Mouse (Mus musculus) limb, embryonic 14.5 days (tissue): Measurements from ENCODE around the gene Nsd1. TPM values are rescaled to one million over a fixed set of nuclear protein-coding genes. Genes with fewer than 3 reads are reported as not detected.

Source experiments
- ATAC-seq: fragments of 200-750 bp; cut with Nextera tagmentation; 2 replicates; pipeline ENCODE4 v1.8.0; 2017; ENCODE audit warnings: low read depth, moderate number of reproducible peaks, moderate TSS enrichment; ENCODE audit not compliant: low FRiP score
- DNase-seq: peaks from one replicate; pipeline ENCODE4 v3.0.0-alpha.2; 2015; ENCODE audit warnings: low spot score
- H3K27ac ChIP-seq: fragments of 300-500 bp; sonication (generic); replicated peaks from 2 replicates; pipeline ENCODE4 v1.5.1; 2014; ENCODE audit warnings: low read depth, mild to moderate bottlenecking, low read length, moderate library complexity, mixed read lengths
- H3K27me3 ChIP-seq: fragments of 300-500 bp; sonication (generic); 2 replicates; pipeline ENCODE4 v1.6.1; 2014; ENCODE audit warnings: low read length, mixed read lengths; ENCODE audit not compliant: control insufficient read depth, insufficient read depth
- H3K36me3 ChIP-seq: fragments of 300-500 bp; sonication (generic); 2 replicates; pipeline ENCODE4 v1.6.1; 2014; ENCODE audit warnings: mild to moderate bottlenecking, low read length, moderate library complexity, mixed read lengths; ENCODE audit not compliant: control insufficient read depth, insufficient read depth
- H3K4me1 ChIP-seq: fragments of 300-500 bp; sonication (generic); 2 replicates; pipeline ENCODE4 v1.6.1; 2014; ENCODE audit warnings: antibody characterized with exemption, low read length, mixed read lengths; ENCODE audit not compliant: control insufficient read depth, insufficient read depth
- H3K4me2 ChIP-seq: fragments of 300-500 bp; sonication (generic); replicated peaks from 2 replicates; pipeline ENCODE4 v1.6.1; 2014; ENCODE audit warnings: low read depth, mild to moderate bottlenecking, low read length, moderate library complexity; ENCODE audit not compliant: severe bottlenecking
- H3K4me3 ChIP-seq: fragments of 300-500 bp; sonication (generic); replicated peaks from 2 replicates; pipeline ENCODE4 v1.5.1; 2014; ENCODE audit warnings: low read length
- H3K9ac ChIP-seq: fragments of 300-500 bp; sonication (generic); 2 replicates; pipeline ENCODE4 v1.6.1; 2014; ENCODE audit warnings: mild to moderate bottlenecking, low read depth, low read length, moderate library complexity; ENCODE audit not compliant: severe bottlenecking
- H3K9me3 ChIP-seq: fragments of 300-500 bp; sonication (generic); 2 replicates; pipeline ENCODE4 v1.6.1; 2016; ENCODE audit warnings: low read length; ENCODE audit not compliant: control insufficient read depth
- POLR2A ChIP-seq: fragments of 200-500 bp; IDR thresholded peaks from 2 replicates; pipeline ENCODE4 v1.8.0; 2012; ENCODE audit warnings: inconsistent platforms, mild to moderate bottlenecking, moderate library complexity, borderline replicate concordance; ENCODE audit not compliant: insufficient read depth, insufficient read length; ENCODE audit errors: extremely low read depth
- WGBS: fragments of 180-500 bp; shearing (Covaris S2); extraction: QIAGEN DNeasy Blood & Tissue Kit; methylation state at CpG from one replicate; pipeline ENCODE4 v1.1.7; 2014; 5-methylcytosine and 5-hydroxymethylcytosine counted together
- polyA plus RNA-seq, 2 experiments: library from polyadenylated mRNA; depleted of rRNA in 1 of 2; stranded (reverse) in 1 of 2; unstranded in 1 of 2; fragments of >200 nt; fragmentation: Nextera tagmentation in 1 of 2; extraction: Ambion mirVana in 1 of 2; gene quantifications; 2 replicates each; pipeline versions ENCODE4 v1.2.1 to v1.2.3; 2012 to 2014

Gene Nsd1
- polyA plus RNA-seq, 2 experiments: 41.6 to 65.8 TPM

DNA sequence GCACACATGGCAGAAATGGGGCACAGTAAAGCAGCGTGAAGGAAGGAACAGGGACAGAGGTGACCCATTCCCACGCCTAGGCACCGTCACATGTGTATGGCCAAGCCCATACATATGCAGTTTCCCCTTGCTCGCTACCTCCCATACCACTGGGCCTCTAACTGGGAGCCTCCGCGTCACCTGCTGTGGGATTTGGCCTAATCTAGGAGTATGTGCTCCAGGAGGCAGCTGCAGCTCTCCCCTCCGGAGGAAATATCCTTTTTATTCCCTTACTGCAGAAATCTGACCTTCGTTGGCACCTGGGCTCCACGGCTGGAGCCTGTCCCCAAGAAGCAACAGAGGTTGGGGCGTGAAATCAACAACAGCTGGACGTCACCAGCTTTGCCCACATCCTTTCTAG is 35.2 kb upstream of the Nsd1 start:
- DNase-seq: peak; percentile 64
- H3K4me1 ChIP-seq: peaks cover 13% of the 10 kb centered on the region
- TF ChIP-seq POLR2A: no peak
- H3K4me2 ChIP-seq: no peak overlapping the region
- no peak overlapping the region for H3K27ac ChIP-seq
- H3K4me3 ChIP-seq: no peak overlapping the region
- no peak overlapping the region for H3K9ac ChIP-seq
- no peaks in the 10 kb centered on the region for H3K9me3 ChIP-seq
- WGBS: 68% methylated on average over 11 of the region's 11 CpGs
- no peaks in the 10 kb centered on the region for H3K27me3 ChIP-seq
- peak; percentile 42; the same call in 1 of the 2 replicates for ATAC-seq
- no peaks in the 10 kb centered on the region for H3K36me3 ChIP-seq

GRCm38 (mm10) chr13:55176265-55176664 is 33.3 kb upstream of the Nsd1 start:
- no peak for ATAC-seq
- 87% methylated on average over 6 of the region's 6 CpGs for WGBS
- Histone ChIP-seq H3K9me3 (no peaks in the 10 kb centered on the region), H3K27me3 (no peaks in the 10 kb centered on the region), H3K4me2 (no peak overlapping the region), H3K4me3 (no peak overlapping the region), H3K27ac (no peak overlapping the region), H3K9ac (no peak overlapping the region), H3K4me1 (peaks cover 11% of the 10 kb centered on the region), H3K36me3 (no peaks in the 10 kb centered on the region)
- TF ChIP-seq POLR2A: no peak
- no peak for DNase-seq

DNA sequence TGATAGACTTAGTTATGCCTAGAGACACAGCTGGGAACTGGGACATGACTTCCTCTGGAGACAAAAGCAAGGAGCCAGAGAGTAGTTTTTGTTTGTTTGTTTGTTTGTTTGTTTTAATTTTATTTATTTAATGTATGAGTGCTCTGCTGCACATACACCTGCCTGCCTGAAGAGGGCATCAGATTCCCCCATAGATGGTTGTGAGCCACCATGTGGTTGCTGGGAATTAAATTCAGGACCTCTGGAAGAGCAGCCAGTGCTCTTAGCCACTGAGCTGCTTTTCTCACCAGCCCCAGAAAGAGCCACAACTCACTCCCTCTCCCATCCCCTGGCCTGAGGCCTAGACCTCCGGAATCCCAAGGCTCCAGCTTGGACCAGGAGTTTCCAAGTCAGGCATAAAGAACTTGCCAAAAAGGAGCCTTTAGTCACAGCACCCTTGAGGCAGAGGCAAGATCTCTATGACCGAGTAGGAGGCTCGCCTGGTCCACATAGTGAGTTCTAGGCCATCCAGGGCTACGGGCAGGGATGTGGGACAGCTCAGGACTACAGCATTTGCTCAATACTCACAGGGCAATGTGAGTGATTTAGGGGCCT is 31.6 kb upstream of the Nsd1 start:
- Histone ChIP-seq H3K4me3 (no peak overlapping the region), H3K4me1 (no peaks in the 10 kb centered on the region), H3K27me3 (no peaks in the 10 kb centered on the region), H3K9ac (no peak overlapping the region), H3K9me3 (no peaks in the 10 kb centered on the region), H3K4me2 (no peak overlapping the region), H3K27ac (no peak overlapping the region), H3K36me3 (no peaks in the 10 kb centered on the region)
- no peak for ATAC-seq
- no peak for TF ChIP-seq POLR2A
- no peak for DNase-seq
- 63% methylated on average over 4 of the region's 4 CpGs for WGBS

DNA sequence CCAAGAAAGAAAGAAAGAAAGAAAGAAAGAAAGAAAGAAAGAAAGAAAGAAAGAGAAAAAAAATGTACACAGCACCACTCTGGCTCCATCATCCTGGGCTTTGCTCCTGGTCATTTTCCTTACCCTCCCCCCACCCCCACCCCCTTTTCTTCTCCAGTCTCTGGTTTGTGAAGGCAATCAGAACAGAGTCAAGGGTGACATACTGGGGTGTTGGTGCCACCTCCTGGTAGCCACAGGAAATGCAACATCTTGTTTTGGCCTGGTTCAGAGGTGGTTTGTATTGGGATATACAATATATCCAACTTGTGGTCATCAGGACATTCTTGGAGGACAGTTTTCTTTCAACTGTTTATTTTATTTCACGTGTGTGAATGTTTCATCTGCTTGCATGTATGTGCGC is 31.0 kb upstream of the Nsd1 start:
- H3K27me3 ChIP-seq: no peaks in the 10 kb centered on the region
- H3K36me3 ChIP-seq: no peaks in the 10 kb centered on the region
- no peak overlapping the region for H3K9ac ChIP-seq
- 32% methylated on average over 2 of the region's 2 CpGs for WGBS
- no peak overlapping the region for H3K4me3 ChIP-seq
- no peak overlapping the region for H3K4me2 ChIP-seq
- H3K4me1 ChIP-seq: no peaks in the 10 kb centered on the region
- DNase-seq (peak; percentile 69), ATAC-seq (peak; percentile 3; the same call in 1 of the 2 replicates)
- no peak overlapping the region for H3K27ac ChIP-seq
- no peaks in the 10 kb centered on the region for H3K9me3 ChIP-seq
- no peak for TF ChIP-seq POLR2A

DNA sequence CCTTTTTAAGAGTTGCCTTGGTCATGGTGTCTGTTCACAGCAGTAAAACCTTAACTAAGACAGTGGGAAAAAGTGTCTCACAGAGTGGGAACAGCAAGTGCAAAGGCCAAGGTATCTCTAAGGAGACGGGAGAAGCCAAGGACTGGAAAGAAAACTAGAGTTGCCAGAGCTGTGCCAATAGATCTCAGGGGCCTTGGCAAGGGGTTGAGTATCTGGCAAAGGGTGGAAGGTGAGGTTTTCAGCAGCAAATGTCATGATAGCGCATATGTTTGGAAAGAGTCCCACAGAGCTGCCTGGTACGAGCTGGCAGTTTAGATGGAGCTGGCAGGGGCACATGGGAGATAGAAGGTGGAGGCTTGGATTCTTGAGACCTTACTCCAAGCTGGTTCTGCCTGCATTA is 30.0 kb upstream of the Nsd1 start:
- Histone ChIP-seq H3K9ac (no peak overlapping the region), H3K27me3 (no peaks in the 10 kb centered on the region), H3K4me3 (no peak overlapping the region), H3K4me2 (no peak overlapping the region), H3K36me3 (no peaks in the 10 kb centered on the region), H3K27ac (no peak overlapping the region), H3K4me1 (no peaks in the 10 kb centered on the region), H3K9me3 (no peaks in the 10 kb centered on the region)
- DNase-seq (no peak), ATAC-seq (no peak)
- TF ChIP-seq POLR2A: no peak
- WGBS: 89% methylated on average over 3 of the region's 3 CpGs
